ENCODE assay signal across 34 mouse cellular contexts in the genomic region with DNA sequence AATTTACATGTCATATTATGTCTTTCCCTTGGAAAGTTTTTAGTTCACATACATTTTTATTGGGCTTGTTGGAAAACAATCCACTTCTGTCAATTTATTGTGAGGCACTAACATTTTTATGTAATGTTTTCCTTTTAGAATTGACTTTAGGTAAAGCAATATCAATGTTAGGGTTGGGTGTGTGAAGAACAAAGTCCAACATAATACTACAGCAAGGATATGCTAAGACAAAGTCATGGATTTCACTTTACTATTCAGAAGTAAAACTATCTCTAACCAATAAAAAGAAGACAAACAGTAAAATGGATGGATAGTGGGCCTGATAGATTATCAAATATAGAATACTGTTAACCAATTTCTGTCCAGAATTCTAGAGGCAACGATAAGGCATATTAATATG.
"Had no signal": no experiment of that assay in that cellular context is flagged by ENCODE, and none has a peak within 500 bp of the region (broad histone marks: within the 10 kb centered on the region; RNA-seq: fewer than 3 reads in every experiment).

No protein-coding gene starts in this region.

- H3K9ac ChIP-seq: heart, embryonic 12.5 days; heart, embryonic 13.5 days; heart, embryonic 15.5 days; hindbrain, embryonic 12.5 days; hindbrain, embryonic 13.5 days; hindbrain, embryonic 14.5 days; hindbrain, embryonic 15.5 days; kidney, embryonic 15.5 days had no signal

- H3K9me3 ChIP-seq: heart, embryonic 10.5 days; heart, embryonic 12.5 days; heart, embryonic 13.5 days; heart, embryonic 15.5 days; hindbrain, embryonic 10.5 days; hindbrain, embryonic 12.5 days; hindbrain, embryonic 13.5 days; hindbrain, embryonic 15.5 days; kidney, embryonic 15.5 days had no signal

- H3K4me2 ChIP-seq: heart, embryonic 11.5 days; heart, embryonic 12.5 days; heart, embryonic 13.5 days; heart, embryonic 15.5 days; hindbrain, embryonic 12.5 days; hindbrain, embryonic 13.5 days; hindbrain, embryonic 14.5 days; hindbrain, embryonic 15.5 days; kidney, embryonic 15.5 days had no signal

- ATAC-seq: hindbrain, embryonic 16.5 days; hindbrain, postnatal 0 days; inflammation-experienced regulatory T-cells, adult 6 months had no signal

- DNase-seq: heart, adult 2 months; heart, postnatal 10 days; heart, postnatal 14 days; heart, postnatal 36 days; heart, postnatal 4 days; kidney, adult 11 months; kidney, adult 18-20 months; kidney, adult 2 months; kidney, adult 8-10 months; kidney, adult 9 months; kidney, postnatal 10 days; kidney, postnatal 14 days; kidney, postnatal 25 days; kidney, postnatal 36 days; kidney, postnatal 4 days; layer of hippocampus, adult 9-11 months; layer of hippocampus, postnatal 36 days had no signal

- H3K36me3 ChIP-seq: heart, embryonic 10.5 days; heart, embryonic 12.5 days; heart, embryonic 13.5 days; heart, embryonic 15.5 days; hindbrain, embryonic 10.5 days; hindbrain, embryonic 12.5 days; hindbrain, embryonic 13.5 days; hindbrain, embryonic 15.5 days; kidney, embryonic 15.5 days had no signal

- H3K4me1 ChIP-seq: heart, embryonic 10.5 days; heart, embryonic 12.5 days; heart, embryonic 13.5 days; heart, embryonic 15.5 days; hindbrain, embryonic 10.5 days; hindbrain, embryonic 12.5 days; hindbrain, embryonic 13.5 days; hindbrain, embryonic 15.5 days; kidney, embryonic 15.5 days had no signal

- H3K27ac ChIP-seq: heart, adult 2 months; heart, embryonic 10.5 days; heart, embryonic 13.5 days; heart, embryonic 15.5 days; hindbrain, embryonic 10.5 days; hindbrain, embryonic 12.5 days; hindbrain, embryonic 13.5 days; hindbrain, embryonic 14.5 days; hindbrain, embryonic 15.5 days; hindbrain, postnatal 0 days; kidney, embryonic 15.5 days; kidney, postnatal 0 days; layer of hippocampus, adult 2 months; left cerebral cortex, adult 2 months had no signal

- H3K4me3 ChIP-seq: heart, adult 2 months; heart, embryonic 10.5 days; heart, embryonic 12.5 days; heart, embryonic 13.5 days; heart, embryonic 15.5 days; hindbrain, embryonic 10.5 days; hindbrain, embryonic 12.5 days; hindbrain, embryonic 13.5 days; hindbrain, embryonic 15.5 days; kidney, embryonic 15.5 days; layer of hippocampus, adult 2 months; left cerebral cortex, adult 2 months had no signal

- H3K27me3 ChIP-seq: heart, embryonic 12.5 days; heart, embryonic 13.5 days; heart, embryonic 15.5 days; hindbrain, embryonic 12.5 days; hindbrain, embryonic 13.5 days; hindbrain, embryonic 15.5 days; kidney, embryonic 15.5 days had no signal
